Mouse (Mus musculus): ENCODE results near the gene Dpm3. TPM values are rescaled to one million over a fixed set of nuclear protein-coding genes. Genes with fewer than 3 reads are reported as not detected.

The Dpm3 gene
- polyA plus RNA-seq, 1 experiment from 2014 or later, result 64.5 TPM

DNA sequence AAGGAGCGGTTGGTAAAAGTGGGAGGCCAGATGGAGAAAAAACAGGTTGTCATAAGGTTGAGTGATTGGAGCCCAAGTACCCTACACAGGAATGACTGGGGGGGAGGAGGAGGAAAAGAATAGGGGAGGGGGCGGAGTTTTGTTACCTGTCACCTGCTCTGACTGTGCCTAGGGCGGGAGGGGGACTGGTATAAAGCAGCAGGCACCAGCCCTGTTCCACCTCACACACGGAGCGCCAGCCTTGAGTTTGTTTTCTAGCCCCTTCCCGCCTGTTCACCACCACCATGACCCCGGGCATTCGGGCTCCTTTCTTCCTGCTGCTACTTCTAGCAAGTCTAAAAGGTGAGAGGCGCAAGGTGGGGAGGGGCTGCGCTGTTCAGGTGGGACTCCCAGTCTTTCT, 30.3 kb upstream of the Dpm3 start, which contains the start of gene Muc1:
Gene Muc1 (plus strand): TSS at position 222 of the 400 bp plus-strand sequence.
- ATAC-seq, result no peak
- Histone ChIP-seq H3K9ac (ENCODE audit: low read depth, low read length) (peak within 1 kb of the TSS; percentile 50), H3K27me3 (ENCODE audit: control insufficient read depth, insufficient read depth, low read depth, low read length) (no peaks in the 10 kb centered on the region), H3K4me1 (ENCODE audit: control insufficient read depth, insufficient read depth, low read length) (peaks cover 41% of the 10 kb centered on the region), H3K4me3 (ENCODE audit: low read depth, low read length) (peak within 1 kb of the TSS; percentile 43), H3K4me2 (ENCODE audit: low read length) (peak within 1 kb of the TSS; percentile 78), H3K9me3 (replicated peaks; ENCODE audit: control insufficient read depth, low read length, poor library complexity, severe bottlenecking) (no peaks in the 10 kb centered on the region), H3K36me3 (ENCODE audit: control insufficient read depth, insufficient read depth, low read length) (peaks cover 10% of the 10 kb centered on the region), H3K27ac (ENCODE audit: low read length) (peak within 1 kb of the TSS; percentile 90)
- WGBS, result 35% methylated on average over 10 of the region's 10 CpGs

DNA sequence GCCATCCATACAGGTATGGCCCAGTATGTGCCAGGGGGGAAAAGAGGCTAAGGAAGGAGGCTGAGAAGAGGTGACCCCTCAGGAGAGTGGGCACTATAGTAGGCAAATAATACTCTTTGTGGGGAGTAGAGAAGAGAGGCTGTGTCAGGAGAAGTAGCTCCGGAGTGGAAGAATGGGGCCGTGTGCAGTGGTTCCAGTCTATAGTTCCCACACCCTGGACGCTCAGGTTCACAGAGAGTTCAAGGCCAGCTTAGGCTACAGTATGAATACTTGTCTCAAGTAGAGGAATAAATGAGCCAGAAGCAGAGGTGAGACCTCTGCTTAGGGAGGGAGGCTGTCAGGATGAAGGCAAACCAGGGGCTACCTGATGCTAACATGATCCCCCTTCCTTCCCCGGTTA, 29.9 kb upstream of the Dpm3 start:
- WGBS, result 61% methylated on average over 4 of the region's 4 CpGs
- peaks cover 14% of the 10 kb centered on the region for H3K36me3 ChIP-seq (ENCODE audit: control insufficient read depth, insufficient read depth, low read length)
- no peak overlapping the region for H3K9ac ChIP-seq (ENCODE audit: low read depth, low read length)
- H3K4me1 ChIP-seq (ENCODE audit: control insufficient read depth, insufficient read depth, low read length), result peaks cover 38% of the 10 kb centered on the region
- H3K4me3 ChIP-seq (ENCODE audit: low read depth, low read length), result no peak overlapping the region
- H3K27ac ChIP-seq (ENCODE audit: low read length), result no peak overlapping the region
- ATAC-seq, result no peak
- no peaks in the 10 kb centered on the region for H3K27me3 ChIP-seq (ENCODE audit: control insufficient read depth, insufficient read depth, low read depth, low read length)
- no peaks in the 10 kb centered on the region for H3K9me3 ChIP-seq (replicated peaks; ENCODE audit: control insufficient read depth, low read length, poor library complexity, severe bottlenecking)
- no peak overlapping the region for H3K4me2 ChIP-seq (ENCODE audit: low read length)

DNA sequence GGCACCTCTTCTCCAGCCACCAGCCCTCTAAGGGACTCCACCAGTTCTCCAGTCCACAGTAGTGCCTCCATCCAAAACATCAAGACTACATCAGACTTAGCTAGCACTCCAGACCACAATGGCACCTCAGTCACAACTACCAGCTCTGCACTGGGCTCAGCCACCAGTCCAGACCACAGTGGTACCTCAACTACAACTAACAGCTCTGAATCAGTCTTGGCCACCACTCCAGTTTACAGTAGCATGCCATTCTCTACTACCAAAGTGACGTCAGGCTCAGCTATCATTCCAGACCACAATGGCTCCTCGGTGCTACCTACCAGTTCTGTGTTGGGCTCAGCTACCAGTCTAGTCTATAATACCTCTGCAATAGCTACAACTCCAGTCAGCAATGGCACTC, 28.6 kb upstream of the Dpm3 start:
- Histone ChIP-seq H3K9me3 (replicated peaks; ENCODE audit: control insufficient read depth, low read length, poor library complexity, severe bottlenecking) (no peaks in the 10 kb centered on the region), H3K36me3 (ENCODE audit: control insufficient read depth, insufficient read depth, low read length) (peaks cover 25% of the 10 kb centered on the region), H3K27ac (ENCODE audit: low read length) (no peak overlapping the region), H3K4me1 (ENCODE audit: control insufficient read depth, insufficient read depth, low read length) (peaks cover 25% of the 10 kb centered on the region), H3K27me3 (ENCODE audit: control insufficient read depth, insufficient read depth, low read depth, low read length) (no peaks in the 10 kb centered on the region), H3K4me2 (ENCODE audit: low read length) (no peak overlapping the region), H3K9ac (ENCODE audit: low read depth, low read length) (no peak overlapping the region), H3K4me3 (ENCODE audit: low read depth, low read length) (no peak overlapping the region)
- WGBS, result 98% methylated on average over 2 of the region's 2 CpGs
- no peak for ATAC-seq

DNA sequence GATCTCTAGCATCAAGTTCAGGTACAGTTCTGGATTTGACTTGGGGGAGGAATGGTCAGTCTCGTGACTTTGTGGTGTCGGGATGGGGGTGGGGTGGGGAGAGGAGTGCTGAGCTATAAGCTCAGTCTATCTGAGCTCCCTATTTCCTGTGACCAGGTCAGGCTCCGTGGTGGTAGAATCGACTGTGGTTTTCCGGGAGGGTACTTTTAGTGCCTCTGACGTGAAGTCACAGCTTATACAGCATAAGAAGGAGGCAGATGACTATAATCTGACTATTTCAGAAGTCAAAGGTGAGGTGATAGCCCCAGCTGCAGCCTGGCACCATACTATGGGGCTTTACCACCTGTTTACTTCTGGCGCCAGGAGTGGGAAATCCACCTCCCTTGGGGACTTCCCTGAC, 27.8 kb upstream of the Dpm3 start:
- Histone ChIP-seq H3K4me1 (ENCODE audit: control insufficient read depth, insufficient read depth, low read length) (peaks cover 17% of the 10 kb centered on the region), H3K27me3 (ENCODE audit: control insufficient read depth, insufficient read depth, low read depth, low read length) (no peaks in the 10 kb centered on the region), H3K4me3 (ENCODE audit: low read depth, low read length) (no peak overlapping the region), H3K9ac (ENCODE audit: low read depth, low read length) (no peak overlapping the region), H3K9me3 (replicated peaks; ENCODE audit: control insufficient read depth, low read length, poor library complexity, severe bottlenecking) (no peaks in the 10 kb centered on the region), H3K4me2 (ENCODE audit: low read length) (no peak overlapping the region), H3K36me3 (ENCODE audit: control insufficient read depth, insufficient read depth, low read length) (peaks cover 29% of the 10 kb centered on the region), H3K27ac (ENCODE audit: low read length) (no peak overlapping the region)
- WGBS, result 80% methylated on average over 7 of the region's 7 CpGs
- ATAC-seq, result no peak

DNA sequence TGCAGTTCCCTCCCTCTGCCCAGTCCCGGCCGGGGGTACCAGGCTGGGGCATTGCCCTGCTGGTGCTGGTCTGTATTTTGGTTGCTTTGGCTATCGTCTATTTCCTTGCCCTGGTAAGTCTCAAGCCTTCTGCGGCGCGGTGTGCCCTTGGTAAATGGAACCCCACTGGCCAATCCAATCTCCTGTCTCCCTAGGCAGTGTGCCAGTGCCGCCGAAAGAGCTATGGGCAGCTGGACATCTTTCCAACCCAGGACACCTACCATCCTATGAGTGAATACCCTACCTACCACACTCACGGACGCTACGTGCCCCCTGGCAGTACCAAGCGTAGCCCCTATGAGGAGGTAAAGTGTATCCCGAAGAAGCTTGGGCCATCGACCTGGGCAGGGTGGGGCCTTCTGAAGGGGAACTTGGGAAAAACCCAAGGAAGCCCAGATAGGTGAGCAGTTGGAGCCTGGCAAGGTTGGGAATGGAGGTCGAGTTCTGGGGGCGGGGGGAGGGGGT, 27.3 kb upstream of the Dpm3 start:
- no peak for ATAC-seq
- no peaks in the 10 kb centered on the region for H3K9me3 ChIP-seq (replicated peaks; ENCODE audit: control insufficient read depth, low read length, poor library complexity, severe bottlenecking)
- no peaks in the 10 kb centered on the region for H3K27me3 ChIP-seq (ENCODE audit: control insufficient read depth, insufficient read depth, low read depth, low read length)
- H3K4me3 ChIP-seq (ENCODE audit: low read depth, low read length), result no peak overlapping the region
- no peak overlapping the region for H3K9ac ChIP-seq (ENCODE audit: low read depth, low read length)
- H3K4me1 ChIP-seq (ENCODE audit: control insufficient read depth, insufficient read depth, low read length), result peaks cover 12% of the 10 kb centered on the region
- H3K27ac ChIP-seq (ENCODE audit: low read length), result no peak overlapping the region
- 86% methylated on average over 16 of the region's 16 CpGs for WGBS
- H3K4me2 ChIP-seq (ENCODE audit: low read length), result no peak overlapping the region
- peaks cover 34% of the 10 kb centered on the region for H3K36me3 ChIP-seq (ENCODE audit: control insufficient read depth, insufficient read depth, low read length)

DNA sequence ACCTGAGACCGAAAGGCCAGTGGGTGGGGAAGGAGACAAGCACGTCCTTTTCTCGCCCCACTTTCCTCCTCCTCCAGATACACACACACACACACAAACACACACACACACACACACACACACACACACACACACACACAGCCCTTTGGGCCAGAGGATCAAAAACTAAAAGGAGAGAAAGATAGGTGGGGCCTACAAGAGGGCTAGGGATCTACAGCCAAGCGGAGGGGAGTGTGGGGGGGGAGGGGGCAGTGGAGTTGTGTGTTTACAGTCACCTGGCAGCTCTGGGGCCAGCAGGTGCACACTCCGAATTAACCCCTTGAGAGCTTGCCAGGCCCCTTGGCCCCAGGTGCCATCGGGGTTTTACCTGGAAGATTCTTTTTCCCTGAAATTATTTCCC, 26.5 kb upstream of the Dpm3 start:
- Histone ChIP-seq H3K4me3 (ENCODE audit: low read depth, low read length) (no peak overlapping the region), H3K4me2 (ENCODE audit: low read length) (no peak overlapping the region), H3K9me3 (replicated peaks; ENCODE audit: control insufficient read depth, low read length, poor library complexity, severe bottlenecking) (no peaks in the 10 kb centered on the region), H3K27me3 (ENCODE audit: control insufficient read depth, insufficient read depth, low read depth, low read length) (no peaks in the 10 kb centered on the region), H3K9ac (ENCODE audit: low read depth, low read length) (no peak overlapping the region), H3K4me1 (ENCODE audit: control insufficient read depth, insufficient read depth, low read length) (peaks cover 5% of the 10 kb centered on the region), H3K36me3 (ENCODE audit: control insufficient read depth, insufficient read depth, low read length) (peaks cover 41% of the 10 kb centered on the region), H3K27ac (ENCODE audit: low read length) (no peak overlapping the region)
- 75% methylated on average over 6 of the region's 6 CpGs for WGBS
- ATAC-seq, result no peak

DNA sequence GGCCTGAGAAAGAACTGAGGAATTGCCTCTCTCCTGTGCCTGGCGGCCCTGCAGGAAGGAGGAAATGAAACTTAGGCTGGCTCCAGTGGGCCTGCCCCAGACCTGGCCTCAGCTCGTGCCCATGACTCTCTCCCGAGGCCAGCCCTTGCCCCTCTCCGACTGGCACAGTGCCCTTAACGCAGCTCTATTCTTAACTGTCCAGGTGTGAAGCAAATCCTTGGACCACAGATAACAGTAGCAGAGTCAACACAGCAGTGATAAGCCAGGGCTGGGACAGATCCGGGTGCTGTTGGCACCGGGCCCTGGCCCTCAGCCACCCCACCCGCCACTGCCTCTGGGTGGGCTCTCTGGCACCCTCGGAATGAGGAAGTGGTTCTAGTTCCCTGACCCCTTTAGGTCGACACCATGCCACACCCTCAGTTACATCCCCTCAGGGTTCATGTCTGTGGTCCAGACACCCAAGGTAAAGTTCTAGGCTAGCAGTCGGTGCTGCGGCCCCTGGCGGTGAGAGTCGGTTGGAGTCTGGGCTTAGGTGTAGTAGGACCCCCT, 25.5 kb upstream of the Dpm3 start:
- H3K9me3 ChIP-seq (replicated peaks; ENCODE audit: control insufficient read depth, low read length, poor library complexity, severe bottlenecking), result no peaks in the 10 kb centered on the region
- 88% methylated on average over 14 of the region's 14 CpGs for WGBS
- H3K36me3 ChIP-seq (ENCODE audit: control insufficient read depth, insufficient read depth, low read length), result peaks cover 49% of the 10 kb centered on the region
- no peak overlapping the region for H3K27ac ChIP-seq (ENCODE audit: low read length)
- no peak for ATAC-seq
- no peak overlapping the region for H3K4me2 ChIP-seq (ENCODE audit: low read length)
- no peak overlapping the region for H3K4me3 ChIP-seq (ENCODE audit: low read depth, low read length)
- no peaks in the 10 kb centered on the region for H3K27me3 ChIP-seq (ENCODE audit: control insufficient read depth, insufficient read depth, low read depth, low read length)
- H3K4me1 ChIP-seq (ENCODE audit: control insufficient read depth, insufficient read depth, low read length), result no peaks in the 10 kb centered on the region
- H3K9ac ChIP-seq (ENCODE audit: low read depth, low read length), result no peak overlapping the region

DNA sequence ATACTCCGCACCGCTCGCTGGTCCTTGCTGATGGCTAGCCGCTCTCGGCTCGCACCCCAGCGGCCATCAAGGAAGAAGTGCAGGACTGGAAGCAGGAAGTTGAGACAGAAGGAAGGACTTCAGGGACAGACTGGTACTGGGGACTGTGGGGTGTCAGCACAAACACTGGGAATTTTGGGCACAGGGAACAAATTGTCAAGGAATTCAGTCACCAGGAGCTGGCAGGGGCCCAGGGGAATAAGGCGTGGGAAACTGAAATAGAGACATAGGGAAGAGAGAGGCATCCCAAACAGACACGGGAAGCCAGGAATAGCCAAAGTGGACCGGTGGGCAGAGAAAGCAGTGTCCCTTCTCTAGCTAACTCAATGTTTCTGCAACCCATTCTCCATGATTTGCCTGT, 22.6 kb upstream of the Dpm3 start:
- 92% methylated on average over 10 of the region's 10 CpGs for WGBS
- H3K4me2 ChIP-seq (ENCODE audit: low read length), result no peak overlapping the region
- no peak overlapping the region for H3K27ac ChIP-seq (ENCODE audit: low read length)
- no peaks in the 10 kb centered on the region for H3K4me1 ChIP-seq (ENCODE audit: control insufficient read depth, insufficient read depth, low read length)
- peaks cover 72% of the 10 kb centered on the region for H3K36me3 ChIP-seq (ENCODE audit: control insufficient read depth, insufficient read depth, low read length)
- no peak overlapping the region for H3K9ac ChIP-seq (ENCODE audit: low read depth, low read length)
- H3K9me3 ChIP-seq (replicated peaks; ENCODE audit: control insufficient read depth, low read length, poor library complexity, severe bottlenecking), result no peaks in the 10 kb centered on the region
- H3K27me3 ChIP-seq (ENCODE audit: control insufficient read depth, insufficient read depth, low read depth, low read length), result no peaks in the 10 kb centered on the region
- ATAC-seq, result no peak
- H3K4me3 ChIP-seq (ENCODE audit: low read depth, low read length), result no peak overlapping the region

DNA sequence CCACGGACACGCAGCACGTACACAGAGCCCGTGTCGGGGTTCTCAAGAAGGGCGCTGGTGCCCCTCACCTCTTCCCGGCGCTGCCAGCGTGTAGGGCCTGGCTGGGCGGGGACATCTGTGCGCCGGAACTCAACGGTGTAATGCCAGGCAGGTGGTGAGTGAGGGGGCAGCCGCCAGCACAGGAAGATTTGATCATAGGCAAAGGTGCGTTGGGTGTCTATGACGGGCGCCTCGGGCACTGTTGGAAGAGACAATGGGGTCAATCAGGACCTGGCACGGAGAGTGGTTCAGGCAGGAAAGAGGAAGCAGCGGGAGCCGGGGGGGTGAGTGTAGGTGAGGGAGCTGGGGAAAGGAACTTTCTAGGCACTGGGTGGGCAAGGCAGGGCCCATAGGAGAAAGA, 21.5 kb upstream of the Dpm3 start:
- Histone ChIP-seq H3K36me3 (ENCODE audit: control insufficient read depth, insufficient read depth, low read length) (peaks cover 78% of the 10 kb centered on the region), H3K27ac (ENCODE audit: low read length) (no peak overlapping the region), H3K4me2 (ENCODE audit: low read length) (no peak overlapping the region), H3K4me3 (ENCODE audit: low read depth, low read length) (no peak overlapping the region), H3K4me1 (ENCODE audit: control insufficient read depth, insufficient read depth, low read length) (peaks cover 5% of the 10 kb centered on the region; the same call in 1 of the 2 replicates), H3K9me3 (replicated peaks; ENCODE audit: control insufficient read depth, low read length, poor library complexity, severe bottlenecking) (no peaks in the 10 kb centered on the region), H3K9ac (ENCODE audit: low read depth, low read length) (no peak overlapping the region), H3K27me3 (ENCODE audit: control insufficient read depth, insufficient read depth, low read depth, low read length) (no peaks in the 10 kb centered on the region)
- 95% methylated on average over 21 of the region's 21 CpGs for WGBS
- ATAC-seq, result no peak
